Mouse (Mus musculus) R1 (cell line): ENCODE measurements around the gene Antxr1.

Source experiments
- DNase-seq: peaks from one replicate; pipeline ENCODE4 v3.0.0-alpha.2; 2018; ENCODE audit warnings: low read depth, low spot score

The Antxr1 gene

DNA sequence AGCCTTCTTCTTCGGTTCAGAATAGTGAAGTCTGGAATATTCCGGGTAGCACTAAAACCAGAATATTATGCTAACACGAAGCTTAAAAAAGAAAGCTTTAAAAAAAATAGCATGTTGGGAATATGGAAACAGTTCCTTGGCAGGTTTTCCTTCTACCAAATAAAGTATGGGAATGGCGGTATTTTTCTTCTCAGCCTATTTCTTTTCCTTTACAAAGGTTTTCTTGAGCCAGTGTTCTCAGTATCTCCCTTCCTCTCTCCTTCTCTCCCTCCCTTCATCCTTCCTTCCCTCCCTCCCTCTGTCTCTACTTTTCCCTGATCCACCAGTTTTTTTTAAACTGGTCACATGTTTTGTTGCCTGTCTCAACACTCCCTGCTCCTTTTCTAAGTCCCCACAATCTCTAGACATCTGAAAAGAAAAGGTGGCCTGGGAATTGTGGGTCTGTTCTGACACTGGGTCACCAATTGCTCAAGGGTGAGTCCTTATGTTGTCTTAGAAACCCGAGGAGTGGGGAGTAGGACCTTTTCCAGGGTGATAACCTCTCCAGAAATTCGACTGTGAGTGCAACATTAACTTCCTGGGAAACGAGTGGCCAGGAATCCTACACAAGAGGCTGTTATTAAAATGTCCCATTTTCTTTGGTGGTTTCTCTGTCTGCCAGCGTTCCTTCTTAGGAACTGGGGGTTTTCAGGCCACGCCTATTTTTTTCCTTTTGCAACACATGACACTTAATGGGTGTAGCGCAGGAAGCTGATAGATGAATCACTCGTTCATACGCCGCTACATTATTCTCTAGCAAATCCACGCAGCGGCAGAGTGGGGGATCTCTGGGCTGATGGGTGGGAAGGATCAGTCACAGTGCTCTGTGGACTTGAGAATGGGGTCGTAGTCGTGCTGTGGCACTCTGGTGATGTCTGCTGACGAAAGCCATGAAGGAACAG is 42.4 kb downstream of the Antxr1 start:
- DNase-seq: no peak

GRCm38 (mm10) chr6:87287251-87287650 is 48.4 kb downstream of the Antxr1 start:
- no peak for DNase-seq

DNA sequence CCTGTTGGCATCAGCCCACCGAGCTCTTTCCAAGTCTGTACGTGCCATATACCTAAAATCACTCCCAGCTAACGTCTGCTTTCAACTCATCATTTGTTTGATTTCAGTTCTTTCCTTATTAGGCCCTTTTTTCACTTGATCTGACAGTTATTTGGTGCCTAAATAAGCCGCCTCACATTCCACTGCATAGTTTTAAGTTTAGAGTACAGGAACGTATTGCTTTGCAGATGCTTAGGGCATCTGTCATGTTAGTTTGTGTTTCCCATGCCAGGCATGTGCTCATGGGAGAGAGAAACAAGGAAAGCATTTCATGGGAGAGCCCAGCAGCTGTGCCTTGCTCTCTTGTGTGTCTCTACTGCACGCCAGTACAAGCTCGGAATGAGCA is 50.3 kb downstream of the Antxr1 start:
- no peak for DNase-seq

- no peak for DNase-seq
These were observed 50.8 kb downstream of the Antxr1 start for GRCm38 (mm10) chr6:87284716-87285364.

DNA sequence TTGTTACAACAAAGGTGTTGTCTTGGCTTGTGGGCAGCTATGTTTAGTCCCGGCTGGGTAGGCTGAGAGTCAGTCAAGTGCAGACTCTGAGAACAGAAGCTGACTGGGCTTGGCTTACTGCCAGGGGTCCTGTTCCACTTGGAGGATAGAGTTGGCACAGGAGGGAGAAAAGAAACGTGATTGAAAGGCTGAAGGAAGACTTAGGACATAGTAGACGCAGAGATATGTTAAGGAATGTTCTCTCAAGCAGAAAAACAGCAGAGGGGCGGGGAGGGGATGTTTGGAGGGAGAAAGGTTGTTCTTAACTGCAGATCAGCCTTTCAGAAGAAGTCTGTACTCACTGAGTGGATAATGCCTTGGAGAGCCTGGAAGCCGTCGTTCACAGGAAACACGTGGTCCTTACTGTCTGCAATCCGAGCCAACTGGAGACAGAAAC is 53.3 kb downstream of the Antxr1 start:
- no peak for DNase-seq

DNA sequence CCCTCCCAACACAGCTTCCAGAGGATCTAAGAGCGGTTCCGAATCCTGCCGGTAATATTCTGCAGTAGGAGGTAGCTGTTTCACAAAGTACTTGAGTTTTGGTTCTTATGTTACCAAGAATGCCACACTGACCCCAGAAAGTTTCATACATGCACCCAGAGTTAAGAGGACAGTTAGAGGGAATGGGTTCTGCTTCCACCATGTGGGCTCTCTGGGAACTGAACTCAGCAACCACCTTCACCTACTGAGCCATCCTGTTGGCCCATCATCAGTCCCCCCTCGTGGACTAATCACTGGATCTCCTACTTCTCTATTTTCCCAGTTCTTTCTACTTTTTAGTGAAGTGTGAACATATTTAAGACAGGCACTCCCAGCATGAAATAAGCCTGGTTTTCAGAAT is 53.9 kb downstream of the Antxr1 start:
- DNase-seq: no peak

DNA sequence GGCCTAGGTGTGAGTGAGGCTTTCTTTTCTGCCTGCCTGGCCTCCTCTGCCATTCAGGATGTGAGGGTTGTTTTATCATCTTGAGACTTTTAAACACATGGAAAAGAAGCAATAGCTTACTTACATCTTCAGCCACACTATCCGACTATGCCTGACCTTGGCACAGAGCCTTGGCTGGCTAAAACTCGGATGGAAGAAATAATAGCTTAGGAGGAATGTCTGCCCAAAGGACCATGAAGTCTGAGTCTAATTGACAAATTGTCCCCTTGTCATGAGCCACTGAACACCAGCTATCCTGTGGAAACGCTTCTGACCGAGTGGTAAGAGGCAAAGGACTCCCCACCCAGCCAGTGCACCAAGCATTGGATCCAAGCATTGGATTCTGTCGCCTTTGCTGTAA is 57.5 kb downstream of the Antxr1 start:
- DNase-seq: no peak

GRCm38 (mm10) chr6:87277527-87277926 is 58.1 kb downstream of the Antxr1 start:
- DNase-seq: peak; percentile 28

- DNase-seq: no peak
These were observed 58.7 kb downstream of the Antxr1 start for GRCm38 (mm10) chr6:87276941-87277340.

- DNase-seq: peak; percentile 71
These were observed 60.8 kb downstream of the Antxr1 start for GRCm38 (mm10) chr6:87274779-87275178.

- no peak for DNase-seq
These were observed 61.8 kb downstream of the Antxr1 start for GRCm38 (mm10) chr6:87273791-87274190.

GRCm38 (mm10) chr6:87273141-87273540 is 62.5 kb downstream of the Antxr1 start:
- DNase-seq: no peak

DNA sequence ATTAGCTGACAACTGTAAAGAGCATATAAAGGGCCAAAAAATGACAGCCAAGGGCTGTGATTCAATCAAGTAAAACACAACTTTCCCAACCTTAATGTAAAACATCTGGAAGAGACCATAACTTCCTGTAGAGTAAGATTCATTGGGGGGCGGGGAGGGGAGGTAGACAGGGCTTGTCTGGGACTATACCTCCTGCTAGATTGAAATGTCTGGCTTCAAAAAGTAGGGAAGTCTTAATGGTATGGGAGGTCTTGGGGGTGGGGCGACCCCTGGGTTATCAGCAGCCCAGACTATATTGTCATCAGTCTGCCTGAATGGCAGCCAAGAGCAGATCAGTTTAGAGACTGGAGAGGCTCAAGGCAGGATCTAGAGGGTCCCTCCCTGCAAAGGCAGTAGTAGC is 63.4 kb downstream of the Antxr1 start:
- no peak for DNase-seq

GRCm38 (mm10) chr6:87270452-87270851 is 65.2 kb downstream of the Antxr1 start:
- DNase-seq: no peak

DNA sequence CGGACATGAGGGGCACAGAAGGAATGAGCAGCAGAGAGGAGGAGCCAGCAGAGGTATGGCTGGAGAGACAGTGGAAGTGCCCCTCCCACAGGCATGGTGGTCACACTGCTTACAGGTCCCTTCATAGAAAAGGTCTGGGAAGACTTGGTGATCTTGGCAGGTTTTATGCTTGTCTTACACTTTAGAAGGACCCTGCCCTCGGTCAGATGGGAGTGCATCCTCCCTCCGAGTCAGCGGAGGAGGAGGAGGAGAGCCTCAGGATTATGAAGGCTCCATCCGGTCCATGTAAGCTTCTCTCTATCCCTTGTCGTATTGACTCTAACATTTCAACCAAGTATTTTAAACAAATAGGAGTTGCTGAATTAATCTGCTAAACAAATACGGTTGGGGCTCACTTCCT is 65.7 kb downstream of the Antxr1 start:
- no peak for DNase-seq

DNA sequence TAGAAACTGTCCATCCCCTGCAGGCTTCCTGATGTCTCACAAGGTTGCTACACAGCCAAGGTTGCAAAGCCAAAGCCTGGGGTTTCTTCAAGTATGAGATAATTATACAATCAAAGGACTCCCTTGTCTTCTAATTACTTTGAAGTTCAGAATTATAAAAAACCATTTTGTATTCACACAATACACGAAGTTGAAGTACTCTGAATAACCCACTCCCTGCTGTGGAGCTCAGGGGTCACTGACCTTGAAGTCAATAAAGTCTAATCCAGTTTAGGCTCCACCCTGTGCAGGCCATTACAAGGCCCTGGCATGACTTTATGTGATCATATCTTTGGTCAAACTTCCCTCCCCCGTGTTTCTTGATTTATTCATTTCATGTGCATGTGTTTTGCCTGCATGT is 73.0 kb downstream of the Antxr1 start:
- peak; percentile 39 for DNase-seq

DNA sequence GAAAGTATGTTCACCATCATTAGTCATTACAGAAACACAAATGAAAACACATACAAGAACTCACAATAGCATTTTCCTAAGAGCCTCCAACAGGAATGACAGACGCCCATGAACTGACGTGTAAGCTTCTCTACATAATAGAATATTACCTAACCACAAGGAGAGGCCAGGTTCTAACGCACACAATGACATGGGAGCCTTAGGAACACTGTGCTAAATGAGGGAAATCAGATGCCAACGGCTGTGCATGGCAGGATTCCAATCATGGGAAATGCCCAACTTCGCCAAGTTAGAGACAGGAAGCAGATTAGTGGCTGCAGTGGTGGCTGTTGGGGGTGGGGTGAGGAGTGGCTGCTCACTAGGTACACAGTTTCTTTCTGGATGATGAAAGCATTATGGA is 76.6 kb downstream of the Antxr1 start:
- DNase-seq: no peak

- DNase-seq: no peak
These were observed 77.4 kb downstream of the Antxr1 start for GRCm38 (mm10) chr6:87257981-87258775.

GRCm38 (mm10) chr6:87257471-87257870 is 78.2 kb downstream of the Antxr1 start:
- DNase-seq: no peak

- DNase-seq: no peak
These were observed 80.0 kb downstream of the Antxr1 start for GRCm38 (mm10) chr6:87255668-87256067.

DNA sequence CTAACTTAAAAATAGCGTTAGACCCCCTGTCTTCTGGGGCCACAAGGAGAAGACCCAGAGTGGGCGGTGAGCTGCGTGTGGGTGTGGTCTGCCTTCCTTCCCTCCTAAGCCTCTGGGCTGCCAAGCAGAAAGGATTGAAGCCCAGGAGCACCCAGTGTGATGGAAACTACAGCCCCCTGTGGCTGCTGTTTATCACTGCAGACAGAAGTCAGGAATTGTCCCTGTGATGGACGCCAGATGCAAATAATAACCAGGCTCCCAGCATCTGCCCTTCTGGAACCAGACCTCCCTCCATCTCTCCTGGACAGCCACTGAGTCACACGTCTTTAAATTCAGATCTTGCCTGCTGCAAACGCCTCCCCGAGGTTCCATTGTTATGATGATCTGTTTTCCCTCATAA is 80.9 kb downstream of the Antxr1 start:
- DNase-seq: peak; percentile 46

DNA sequence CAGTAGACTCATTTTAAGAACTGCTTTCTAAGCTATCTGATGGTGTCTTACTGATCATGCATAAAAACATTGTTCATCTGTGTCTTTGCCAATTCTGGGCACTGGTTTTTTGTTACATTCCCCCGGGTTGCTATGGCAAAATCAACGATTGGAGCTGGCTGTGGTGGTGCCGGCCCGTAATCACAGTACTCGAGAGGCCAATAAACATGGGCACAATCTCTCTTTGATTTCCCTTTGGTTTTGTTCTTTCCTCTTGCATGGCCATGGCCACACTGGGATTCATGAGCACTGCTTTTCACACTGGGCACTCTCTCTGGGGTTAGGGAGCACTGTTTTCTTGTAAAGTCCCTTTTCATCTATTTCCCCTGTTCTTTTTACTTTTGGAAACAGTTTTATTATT is 83.9 kb downstream of the Antxr1 start:
- no peak for DNase-seq
